Mouse (Mus musculus) layer of hippocampus, postnatal 25 days (tissue): ENCODE measurements at regions not wholly inside any gene's neighbourhood (a gene's known extent, or its start where the extent isn't known, plus 50 kb on each side); places are given as distances from the start of the nearest gene placed in this dataset.

Source experiments
- DNase-seq, 2 experiments: peaks; one replicate each; pipeline ENCODE4 v3.0.0; 2022; ENCODE audit warnings: mixed read lengths in 2 of 2, low spot score in 1 of 2; ENCODE audit errors: extremely low spot score in 1 of 2

- no peak for DNase-seq
These were observed 389.6 kb upstream of the Hnrnpa3 start for GRCm38 (mm10) chr2:75269446-75269845.

DNA sequence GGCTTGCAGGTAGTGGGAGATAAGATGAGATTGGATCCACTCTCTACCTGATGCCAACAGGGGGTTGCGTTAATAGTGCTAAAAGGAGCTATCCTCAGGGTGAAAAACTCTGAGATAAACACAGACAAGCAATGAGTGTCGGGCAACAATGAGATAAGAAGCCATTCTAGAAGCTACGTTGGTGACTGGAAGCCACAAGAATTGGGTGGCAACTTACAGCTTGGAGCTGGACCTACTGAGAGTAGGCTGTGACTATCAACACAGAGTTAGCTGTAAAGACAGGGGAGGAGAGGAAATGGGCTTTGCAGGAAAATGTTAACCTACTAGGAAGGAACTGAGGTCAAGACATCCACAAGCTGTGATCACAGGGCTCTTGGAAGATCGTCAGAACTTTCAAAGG is 388.9 kb upstream of the Hnrnpa3 start:
- DNase-seq: no peak

GRCm38 (mm10) chr2:75287900-75288299 is 371.2 kb upstream of the Hnrnpa3 start:
- DNase-seq: no peak

DNA sequence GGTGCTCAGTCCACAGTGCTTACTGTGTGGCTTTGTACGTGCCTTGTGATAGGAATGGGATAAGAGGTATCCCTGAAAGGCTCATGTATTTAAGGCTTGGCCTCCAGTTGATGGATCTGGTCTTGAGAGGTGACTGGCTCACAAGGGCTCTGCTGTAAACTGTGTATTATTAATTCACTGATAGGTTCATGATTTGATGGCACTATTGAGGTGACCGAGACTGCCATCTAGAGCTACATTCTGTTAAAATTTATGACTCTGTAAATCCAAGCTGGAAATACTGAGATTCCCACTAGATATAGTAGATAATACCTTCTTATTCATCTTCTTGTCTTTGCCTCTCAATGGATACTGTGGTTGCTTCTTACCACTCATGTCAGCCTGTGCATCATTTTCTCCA is 367.4 kb upstream of the Hnrnpa3 start:
- no peak for DNase-seq

DNA sequence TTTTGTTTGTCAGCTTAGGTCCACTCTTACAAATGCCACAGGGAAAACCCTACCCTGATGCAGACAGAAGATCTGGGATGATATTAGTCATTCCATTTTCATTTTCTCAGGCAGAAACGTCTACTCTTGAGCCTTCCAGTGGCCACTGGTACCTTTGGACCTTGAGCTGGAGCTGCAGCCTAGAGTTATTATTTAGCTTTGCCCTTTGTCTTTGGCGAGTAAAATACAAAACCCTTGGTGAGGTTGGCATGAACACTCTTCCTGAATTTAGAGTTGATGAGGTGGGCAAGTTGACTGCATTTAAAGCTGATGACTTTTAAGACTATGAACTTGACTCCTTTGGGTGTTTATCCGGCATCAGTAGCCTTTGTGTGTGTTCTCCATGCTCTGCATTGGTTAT is 352.2 kb upstream of the Hnrnpa3 start:
- DNase-seq: no peak

DNA sequence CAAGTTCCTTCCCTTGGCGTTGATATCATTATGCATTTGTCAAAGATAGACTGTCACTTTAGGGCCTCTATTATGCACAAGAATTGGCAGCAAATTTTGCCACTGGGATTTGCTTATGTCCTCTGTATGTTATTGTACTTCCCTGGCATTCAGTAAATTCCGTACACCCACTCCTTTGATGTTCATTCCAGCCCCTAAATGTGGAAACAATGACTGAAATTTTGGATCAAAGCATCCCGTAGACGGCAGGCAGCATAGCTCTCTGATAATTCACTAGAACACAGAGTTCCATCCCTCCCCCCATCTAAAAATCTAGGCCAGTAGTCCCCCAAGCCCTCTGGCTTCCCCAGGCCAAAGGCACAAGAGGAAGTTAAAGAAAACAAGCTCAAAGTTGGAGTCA is 347.9 kb upstream of the Hnrnpa3 start:
- no peak for DNase-seq

DNA sequence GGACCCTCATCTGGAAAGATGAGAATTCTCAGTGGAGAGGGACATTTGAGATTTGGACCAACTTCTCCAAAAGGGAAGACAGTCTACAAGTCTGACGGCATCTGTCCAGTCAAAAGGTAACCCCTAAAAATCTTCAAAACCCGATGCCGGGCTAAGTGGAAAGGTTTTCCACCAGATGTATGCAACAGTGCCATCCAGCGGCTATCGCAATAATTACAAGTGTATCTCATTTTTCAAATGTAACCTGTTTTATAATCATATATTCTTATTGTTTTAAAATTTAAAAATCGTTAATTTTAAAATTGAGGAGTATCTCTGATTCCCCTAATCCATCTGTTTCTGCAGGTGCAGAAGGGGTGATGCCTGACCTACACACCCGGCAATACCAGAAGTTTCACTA is 346.8 kb upstream of the Hnrnpa3 start:
- peak; percentile 31 to 71 for DNase-seq

GRCm38 (mm10) chr2:75315341-75315740 is 343.7 kb upstream of the Hnrnpa3 start:
- DNase-seq: no peak

- DNase-seq: no peak
These were observed 340.9 kb upstream of the Hnrnpa3 start for GRCm38 (mm10) chr2:75318190-75318589.

GRCm38 (mm10) chr2:75324146-75324749 is 334.8 kb upstream of the Hnrnpa3 start:
- DNase-seq: no peak

DNA sequence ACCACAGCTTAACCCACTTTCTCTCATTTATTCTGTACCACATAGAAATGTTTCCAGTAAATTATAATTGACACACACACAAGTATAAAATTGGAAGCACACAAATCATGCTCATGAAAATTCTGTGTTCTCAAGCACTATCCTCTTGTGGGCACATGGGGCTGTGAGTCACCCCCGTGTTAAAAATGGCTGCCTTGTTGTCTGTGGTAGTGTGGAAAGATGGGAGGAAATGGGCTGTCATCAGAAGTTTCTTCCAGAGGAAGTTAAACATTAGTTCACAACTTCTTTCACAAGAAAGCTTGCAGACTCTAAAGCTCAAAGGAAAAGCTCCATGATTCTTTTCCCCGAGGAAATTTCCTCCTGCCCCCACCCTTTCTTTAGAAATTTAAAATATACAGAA is 329.5 kb upstream of the Hnrnpa3 start:
- no peak for DNase-seq

DNA sequence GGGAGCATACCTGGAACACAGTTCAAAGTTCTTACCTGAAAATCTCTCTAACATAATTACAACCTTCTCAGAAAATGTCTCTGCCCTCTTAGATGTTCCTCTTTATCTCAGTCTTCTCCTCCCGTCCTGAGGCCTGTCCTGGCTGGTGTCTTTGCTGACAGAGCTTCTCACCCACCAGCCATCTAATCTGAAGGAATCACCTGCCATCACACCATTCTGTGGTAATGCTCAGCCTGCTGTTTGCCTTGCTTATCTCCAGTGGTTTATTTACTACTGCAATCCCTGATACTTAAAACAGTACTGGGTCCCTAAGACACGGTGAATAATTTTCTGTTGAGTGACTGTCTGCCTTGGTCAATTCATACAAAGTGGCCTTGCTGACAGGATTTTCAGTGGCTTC is 317.8 kb upstream of the Hnrnpa3 start:
- no peak for DNase-seq

DNA sequence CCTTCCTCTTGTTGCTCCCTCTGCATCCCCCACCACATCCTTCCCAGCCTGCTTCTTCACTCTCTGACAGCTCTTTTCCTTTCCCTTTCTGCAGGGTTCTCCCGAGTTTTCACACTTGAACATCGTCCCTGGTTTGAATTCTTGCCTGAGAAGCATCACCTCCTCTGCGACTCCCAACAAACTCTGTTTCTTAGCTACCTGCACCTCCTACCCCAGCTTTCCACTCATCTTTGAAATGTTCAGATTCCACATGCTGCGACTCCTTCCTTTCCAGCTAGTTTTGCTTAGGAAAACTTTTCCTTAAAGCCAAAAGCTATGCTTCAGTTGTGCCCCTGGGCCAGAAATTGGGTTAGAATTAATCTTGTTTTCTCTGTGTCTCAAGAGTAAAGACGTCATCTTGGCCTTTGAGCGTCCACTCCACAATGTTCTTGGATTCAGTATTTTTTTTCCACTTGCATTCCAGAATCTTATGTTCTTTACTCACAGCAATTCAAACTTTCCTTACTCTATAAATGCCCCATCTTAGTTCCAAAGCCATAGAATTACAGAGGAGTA is 317.3 kb upstream of the Hnrnpa3 start:
- no peak for DNase-seq

DNA sequence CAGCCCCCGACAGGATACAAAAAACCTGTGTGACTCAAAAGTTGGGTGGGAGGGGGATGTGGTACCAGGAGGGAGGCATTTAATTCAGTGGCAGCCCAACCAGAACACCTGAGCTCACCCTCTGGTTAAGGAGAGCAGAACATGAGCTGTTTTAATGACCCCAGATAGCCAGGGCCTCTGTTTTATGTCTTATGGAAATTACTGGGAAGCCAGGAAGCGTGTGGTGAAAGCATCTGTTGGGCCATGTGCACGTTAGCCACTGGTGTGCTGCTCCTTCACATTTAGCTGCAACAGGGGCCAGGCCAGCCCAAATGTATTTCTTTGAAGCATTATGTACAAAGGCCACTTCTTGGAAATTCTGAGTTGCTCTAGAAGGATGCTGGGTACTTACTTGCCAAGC is 308.2 kb upstream of the Hnrnpa3 start:
- no peak for DNase-seq

- no peak for DNase-seq
These were observed 307.1 kb upstream of the Hnrnpa3 start for GRCm38 (mm10) chr2:75351965-75352364.

DNA sequence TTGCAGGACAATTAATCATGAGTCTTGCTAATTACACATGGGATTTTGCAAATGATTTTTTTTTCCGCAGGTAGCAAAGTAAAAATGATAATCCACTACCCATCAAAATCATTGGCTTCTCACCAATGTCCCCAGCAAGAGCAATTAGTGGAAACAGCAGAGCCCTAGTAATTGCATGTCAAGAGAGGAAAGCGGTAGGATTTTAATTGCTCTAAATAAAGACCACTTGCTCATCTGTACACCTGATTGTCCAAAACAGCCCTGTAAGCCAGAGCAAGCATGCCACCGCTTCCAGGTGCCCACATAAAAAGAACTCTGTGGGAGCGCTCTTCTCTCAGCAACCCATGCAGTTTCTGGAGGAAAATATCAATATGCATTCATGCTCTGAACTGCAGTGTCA is 306.5 kb upstream of the Hnrnpa3 start:
- no peak for DNase-seq

GRCm38 (mm10) chr2:75356691-75357375 is 302.2 kb upstream of the Hnrnpa3 start:
- DNase-seq: no peak

DNA sequence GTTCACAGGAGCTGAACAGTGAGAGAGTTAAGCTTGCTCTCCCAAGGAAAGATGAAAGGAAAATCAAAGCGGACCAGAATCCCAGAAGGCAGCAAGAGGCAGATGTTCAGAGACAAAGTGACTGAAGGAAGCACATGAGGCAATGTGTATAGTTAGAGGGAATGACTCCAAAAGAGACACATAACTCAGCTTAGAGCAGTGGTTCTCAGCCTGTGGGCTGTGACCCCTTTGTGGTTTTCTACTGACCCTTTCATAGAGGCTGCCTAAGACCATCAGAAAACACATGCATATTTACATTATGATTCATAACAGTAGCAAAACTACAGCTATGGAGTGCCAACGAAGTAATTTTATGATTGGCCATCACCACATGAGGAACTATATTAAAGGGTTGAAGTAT is 301.5 kb upstream of the Hnrnpa3 start:
- no peak for DNase-seq

DNA sequence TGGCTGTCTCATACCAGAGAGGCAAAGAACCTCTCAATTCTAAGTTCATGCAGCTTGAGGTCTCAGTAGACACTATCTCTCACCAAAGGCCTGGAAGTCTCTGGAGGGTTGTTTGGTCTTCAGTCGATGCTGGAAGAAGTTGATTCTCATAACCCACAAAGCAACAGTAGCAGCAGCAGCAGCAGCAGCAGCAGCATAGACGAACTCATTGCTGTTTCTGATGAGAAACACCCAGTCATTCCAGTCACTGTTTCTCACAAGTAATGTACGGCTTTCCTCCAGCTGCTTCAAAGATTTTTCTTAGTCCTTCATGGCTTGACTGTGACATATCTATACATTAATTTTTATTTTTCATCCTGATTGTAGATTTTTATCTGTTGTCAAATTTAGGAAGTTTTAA is 298.1 kb upstream of the Hnrnpa3 start:
- DNase-seq: no peak

GRCm38 (mm10) chr2:75376666-75377065 is 282.4 kb upstream of the Hnrnpa3 start:
- no peak for DNase-seq

DNA sequence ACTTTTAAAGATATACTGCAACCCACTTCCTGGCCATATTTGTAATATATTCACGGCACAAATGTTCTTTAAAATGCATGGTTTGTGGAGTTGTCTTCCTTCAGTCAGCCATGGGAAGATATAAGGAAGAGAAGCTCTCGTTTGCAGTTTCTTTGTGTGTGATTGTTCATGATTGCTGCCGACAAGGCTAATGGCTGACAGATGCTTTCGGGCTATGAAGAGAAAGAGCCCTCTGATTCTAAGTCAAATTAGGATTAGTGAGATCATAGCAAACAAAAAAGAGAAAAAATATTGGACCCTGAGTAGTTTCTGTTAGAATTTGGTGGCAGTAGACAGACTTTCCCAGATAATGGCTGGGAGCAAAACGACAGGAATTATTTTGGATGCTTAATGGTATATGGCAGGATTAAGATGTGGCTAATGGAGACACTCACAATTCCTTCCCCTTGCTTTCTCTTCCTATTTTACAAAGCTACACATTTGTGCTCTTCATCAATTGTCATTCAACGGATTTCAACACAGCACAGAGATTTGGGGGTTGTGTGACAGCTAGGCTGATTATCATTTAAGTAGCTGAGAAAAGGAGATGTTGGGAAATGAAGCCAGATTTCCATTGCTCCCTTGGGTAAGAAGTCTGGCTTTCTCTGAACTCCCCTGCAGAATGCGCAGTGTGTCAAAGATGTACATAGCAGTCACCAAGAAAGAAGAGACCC is 273.4 kb upstream of the Hnrnpa3 start:
- no peak for DNase-seq

DNA sequence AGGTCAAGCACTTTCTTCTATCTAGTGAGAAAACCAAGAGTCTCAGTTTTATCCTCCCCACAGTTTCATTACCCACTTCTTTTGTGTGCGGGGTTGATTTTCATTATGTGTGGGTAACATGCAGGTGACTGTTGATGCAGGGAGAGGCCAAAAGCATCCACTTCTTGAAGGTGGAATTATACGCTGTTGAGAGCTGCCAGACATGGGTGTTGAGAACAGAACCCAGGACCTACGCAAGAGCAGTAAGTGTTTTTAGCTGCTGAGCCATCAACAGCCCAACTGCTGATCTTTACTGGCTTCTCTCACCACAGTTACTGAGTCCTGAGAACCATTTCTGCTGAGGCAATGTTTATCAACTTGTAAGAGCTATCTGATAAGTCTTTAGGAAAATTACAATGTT is 272.4 kb upstream of the Hnrnpa3 start:
- no peak for DNase-seq
